Mouse (Mus musculus) layer of hippocampus, postnatal 25 days (tissue): ENCODE measurements around the gene A730061H03Rik. TPM values are rescaled to one million over a fixed set of nuclear protein-coding genes. Genes with fewer than 3 reads are reported as not detected.

Experiments used
- DNase-seq, 2 experiments: peaks; one replicate each; pipeline ENCODE4 v3.0.0; 2022; ENCODE audit warnings: mixed read lengths in 2 of 2, low spot score in 1 of 2; ENCODE audit errors: extremely low spot score in 1 of 2
- total RNA-seq, 2 experiments: library from RNA; stranded (reverse); gene quantifications; 2 replicates each; pipeline ENCODE4 v1.2.3; 2021

A730061H03Rik gene
- total RNA-seq, 2 experiments from 2014 or later: 0.89 to 0.92 TPM

DNA sequence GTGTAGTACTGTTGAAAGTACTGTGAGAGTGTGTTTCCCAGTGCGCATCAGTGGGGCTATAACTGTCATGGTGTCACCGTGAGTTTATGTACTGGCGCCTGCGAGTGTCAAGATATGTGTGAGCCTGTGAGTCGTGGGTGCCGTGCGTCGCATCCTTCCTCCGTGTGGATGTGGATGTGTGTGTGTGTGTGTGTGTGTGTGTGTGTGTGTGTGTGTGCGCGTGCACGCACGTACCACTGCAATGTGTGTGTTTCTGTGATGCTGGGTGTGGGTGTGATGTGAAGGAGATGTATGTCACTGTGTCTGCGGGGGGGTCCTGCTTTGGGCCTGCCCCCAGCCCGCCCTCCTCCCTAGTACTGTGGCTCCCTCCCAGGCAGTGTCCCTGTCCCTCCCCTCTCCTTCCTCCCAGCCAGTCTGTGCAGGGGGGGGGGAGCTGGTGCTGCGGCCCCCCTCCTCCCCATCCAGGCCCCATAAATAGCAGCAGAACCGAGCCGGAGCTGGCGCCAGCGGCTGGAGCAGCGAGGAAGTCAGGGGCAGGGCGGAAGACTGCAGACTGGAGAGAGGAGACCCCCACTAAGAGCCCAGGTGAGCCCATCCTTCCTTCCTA is 50.0 kb downstream of the A730061H03Rik start, which contains the start of gene Cpne6:
Gene Cpne6, plus strand, starts transcription at position 321 of the 607 bp plus-strand sequence.
- DNase-seq: peak in 1 of 2 experiments; percentile 46

Other genes starting within 250 kb of the A730061H03Rik start
- gene Dhrs4, start 81.6 kb downstream of the A730061H03Rik start, total RNA-seq: 10 to 100 TPM; 20.7 to 22.1 TPM
- gene Carmil3, start 69.8 kb downstream of the A730061H03Rik start, total RNA-seq: 10 to 100 TPM; 47.0 to 66.6 TPM
- 100 to 1,000 TPM; 664 to 669 TPM for gene Cpne6, start 50.0 kb downstream of the A730061H03Rik start, total RNA-seq
- 1 to 10 TPM; 2.1 to 2.2 TPM for gene Nrl, start 35.4 kb downstream of the A730061H03Rik start, total RNA-seq
- gene Pck2, start 20.1 kb downstream of the A730061H03Rik start, total RNA-seq: 10 to 100 TPM; 37.2 to 37.8 TPM
- gene Dcaf11, start 400 bp downstream of the A730061H03Rik start, total RNA-seq: 10 to 100 TPM; 72.7 to 86.4 TPM
- gene Fitm1, start 15.2 kb upstream of the A730061H03Rik start, total RNA-seq: not detected
- 10 to 100 TPM; 49.3 to 56.6 TPM for gene Psme1, start 17.7 kb upstream of the A730061H03Rik start, total RNA-seq
- 10 to 100 TPM; 47.2 to 56.6 TPM for gene Emc9, start 24.9 kb upstream of the A730061H03Rik start, total RNA-seq
- gene Psme2, start 30.7 kb upstream of the A730061H03Rik start, total RNA-seq: 10 to 100 TPM; 47.9 to 55.6 TPM
- 10 to 100 TPM; 36.4 to 41.9 TPM for gene Rnf31, start 31.3 kb upstream of the A730061H03Rik start, total RNA-seq
- 10 to 100 TPM in 1 of 2 experiments, 1 to 10 TPM in 1; 9.6 to 12.2 TPM for gene Irf9, start 43.2 kb upstream of the A730061H03Rik start, total RNA-seq
- gene Rec8, start 57.6 kb upstream of the A730061H03Rik start, total RNA-seq: 1 to 10 TPM; 1.2 to 2.7 TPM
- 100 to 1,000 TPM; 118 to 121 TPM for gene Ipo4, start 75.6 kb upstream of the A730061H03Rik start, total RNA-seq
- gene Gm49378, start 77.5 kb upstream of the A730061H03Rik start, total RNA-seq: 1 to 10 TPM; 2.1 to 6.3 TPM
- 10 to 100 TPM; 42.2 to 49.7 TPM for gene Tm9sf1, start 83.4 kb upstream of the A730061H03Rik start, total RNA-seq
- gene Tssk4, start 89.8 kb upstream of the A730061H03Rik start, total RNA-seq: under 1 TPM; 0.71 to 0.94 TPM
- 10 to 100 TPM; 49.2 to 50.4 TPM for gene Mdp1, start 100.1 kb upstream of the A730061H03Rik start, total RNA-seq
- 10 to 100 TPM; 26.8 to 29.3 TPM for gene Gmpr2, start 111.5 kb upstream of the A730061H03Rik start, total RNA-seq
- 100 to 1,000 TPM; 303 to 311 TPM for gene Nedd8, start 111.7 kb upstream of the A730061H03Rik start, total RNA-seq
- 10 to 100 TPM; 14.0 to 14.9 TPM for gene Tinf2, start 121.4 kb upstream of the A730061H03Rik start, total RNA-seq
- gene Tgm1, start 153.5 kb upstream of the A730061H03Rik start, total RNA-seq: under 1 TPM; 0.17 to 0.23 TPM
- gene Rabggta, start 161.9 kb upstream of the A730061H03Rik start, total RNA-seq: 10 to 100 TPM; 40.1 to 45.0 TPM
- gene Dhrs1, start 185.3 kb upstream of the A730061H03Rik start, total RNA-seq: 10 to 100 TPM; 78.3 to 94.9 TPM
- 10 to 100 TPM; 13.4 to 13.6 TPM for gene Nop9, start 185.3 kb upstream of the A730061H03Rik start, total RNA-seq
- 1 to 10 TPM; 1.4 to 2.1 TPM for gene Cideb, start 198.1 kb upstream of the A730061H03Rik start, total RNA-seq
- gene Ltb4r2, start 201.0 kb upstream of the A730061H03Rik start, total RNA-seq: under 1 TPM; 0.10 to 0.19 TPM
- gene Ltb4r1, start 205.6 kb upstream of the A730061H03Rik start, total RNA-seq: under 1 TPM in 1 of 2 experiments, not detected in 1; 0.32 TPM
- gene Adcy4, start 223.7 kb upstream of the A730061H03Rik start, total RNA-seq: 1 to 10 TPM; 3.9 to 5.9 TPM
- gene Ripk3, start 228.5 kb upstream of the A730061H03Rik start, total RNA-seq: 1 to 10 TPM in 1 of 2 experiments, under 1 TPM in 1; 0.61 to 1.2 TPM